Mouse (Mus musculus): ENCODE data around the gene Thsd7b. TPM values are rescaled to one million over a fixed set of nuclear protein-coding genes. Genes with fewer than 3 reads are reported as not detected.
A peak's percentile ranks its signal among the peaks of the same experiment; 100 is the strongest.

The Thsd7b gene
- polyA plus RNA-seq, 1 experiment from 2014 or later: 1.1 TPM

- H3K27ac ChIP-seq: no peak overlapping the region
- H3K4me2 ChIP-seq: no peak overlapping the region
- no peaks in the 10 kb centered on the region for H3K27me3 ChIP-seq
- no peak overlapping the region for H3K4me3 ChIP-seq
- no peak overlapping the region for H3K9ac ChIP-seq
- no peaks in the 10 kb centered on the region for H3K9me3 ChIP-seq
- no peaks in the 10 kb centered on the region for H3K4me1 ChIP-seq
- no peak for ATAC-seq (ENCODE audit: borderline replicate concordance, extremely low read depth, low FRiP score, low TSS enrichment)
- no peaks in the 10 kb centered on the region for H3K36me3 ChIP-seq
- 39% methylated on average over 4 of the region's 4 CpGs for WGBS
Measured at GRCm38 (mm10) chr1:129779506-129779905, 506.4 kb downstream of the Thsd7b start.

GRCm38 (mm10) chr1:129780589-129780988, 507.5 kb downstream of the Thsd7b start:
- no peaks in the 10 kb centered on the region for H3K4me1 ChIP-seq
- no peaks in the 10 kb centered on the region for H3K27me3 ChIP-seq
- WGBS: 78% methylated on average over 1 of the region's 1 CpGs
- H3K4me3 ChIP-seq: no peak overlapping the region
- H3K36me3 ChIP-seq: no peaks in the 10 kb centered on the region
- H3K27ac ChIP-seq: no peak overlapping the region
- ATAC-seq (ENCODE audit: borderline replicate concordance, extremely low read depth, low FRiP score, low TSS enrichment): no peak
- no peaks in the 10 kb centered on the region for H3K9me3 ChIP-seq
- H3K9ac ChIP-seq: no peak overlapping the region
- H3K4me2 ChIP-seq: no peak overlapping the region

- no peak for ATAC-seq (ENCODE audit: borderline replicate concordance, extremely low read depth, low FRiP score, low TSS enrichment)
- H3K27me3 ChIP-seq: no peaks in the 10 kb centered on the region
- H3K9me3 ChIP-seq: no peaks in the 10 kb centered on the region; the same call in 1 of the 2 replicates
- H3K4me3 ChIP-seq: no peak overlapping the region
- H3K27ac ChIP-seq: no peak overlapping the region
- H3K9ac ChIP-seq: no peak overlapping the region
- H3K4me2 ChIP-seq: no peak overlapping the region
- H3K36me3 ChIP-seq: no peaks in the 10 kb centered on the region
- no peaks in the 10 kb centered on the region for H3K4me1 ChIP-seq
Measured at GRCm38 (mm10) chr1:129798519-129798918, 525.4 kb downstream of the Thsd7b start.

- ATAC-seq (ENCODE audit: borderline replicate concordance, extremely low read depth, low FRiP score, low TSS enrichment): no peak
- WGBS: 77% methylated on average over 4 of the region's 4 CpGs
- Histone ChIP-seq H3K4me2 (no peak overlapping the region), H3K27me3 (no peaks in the 10 kb centered on the region), H3K9me3 (no peaks in the 10 kb centered on the region), H3K4me1 (no peaks in the 10 kb centered on the region), H3K27ac (no peak overlapping the region), H3K4me3 (no peak overlapping the region), H3K36me3 (no peaks in the 10 kb centered on the region), H3K9ac (no peak overlapping the region)
Measured at GRCm38 (mm10) chr1:129826927-129827326, 553.8 kb downstream of the Thsd7b start.

- 38% methylated on average over 2 of the region's 2 CpGs for WGBS
- no peak overlapping the region for H3K9ac ChIP-seq
- no peaks in the 10 kb centered on the region for H3K27me3 ChIP-seq
- no peaks in the 10 kb centered on the region; the same call in 1 of the 2 replicates for H3K4me1 ChIP-seq
- no peaks in the 10 kb centered on the region for H3K9me3 ChIP-seq
- no peaks in the 10 kb centered on the region for H3K36me3 ChIP-seq
- ATAC-seq (ENCODE audit: borderline replicate concordance, extremely low read depth, low FRiP score, low TSS enrichment): no peak
- H3K4me2 ChIP-seq: no peak overlapping the region
- no peak overlapping the region for H3K4me3 ChIP-seq
- no peak overlapping the region for H3K27ac ChIP-seq
Measured at GRCm38 (mm10) chr1:129837324-129837723, 564.2 kb downstream of the Thsd7b start.

GRCm38 (mm10) chr1:129837776-129838175, 564.7 kb downstream of the Thsd7b start:
- 19% methylated on average over 3 of the region's 3 CpGs for whole genome bisulfite sequencing
- no peak overlapping the region for H3K9ac ChIP-seq
- no peak overlapping the region for H3K4me2 ChIP-seq
- peak; percentile 81; the same call in 1 of the 2 replicates for ATAC-seq (ENCODE audit: borderline replicate concordance, extremely low read depth, low FRiP score, low TSS enrichment)
- no peaks in the 10 kb centered on the region; the same call in 1 of the 2 replicates for H3K4me1 ChIP-seq
- H3K9me3 ChIP-seq: no peaks in the 10 kb centered on the region
- H3K27me3 ChIP-seq: no peaks in the 10 kb centered on the region
- H3K27ac ChIP-seq: no peak overlapping the region
- H3K4me3 ChIP-seq: no peak overlapping the region
- H3K36me3 ChIP-seq: no peaks in the 10 kb centered on the region

GRCm38 (mm10) chr1:129838486-129838885, 565.4 kb downstream of the Thsd7b start:
- H3K4me3 ChIP-seq: no peak overlapping the region
- H3K9me3 ChIP-seq: no peaks in the 10 kb centered on the region
- H3K27ac ChIP-seq: no peak overlapping the region
- no peak overlapping the region for H3K9ac ChIP-seq
- no peaks in the 10 kb centered on the region for H3K36me3 ChIP-seq
- no peak overlapping the region for H3K4me2 ChIP-seq
- ATAC-seq (ENCODE audit: borderline replicate concordance, extremely low read depth, low FRiP score, low TSS enrichment): no peak
- no peaks in the 10 kb centered on the region for H3K27me3 ChIP-seq
- H3K4me1 ChIP-seq: no peaks in the 10 kb centered on the region; the same call in 1 of the 2 replicates

- ATAC-seq (ENCODE audit: borderline replicate concordance, extremely low read depth, low FRiP score, low TSS enrichment): no peak
- Histone ChIP-seq H3K4me1 (no peaks in the 10 kb centered on the region), H3K27ac (no peak overlapping the region), H3K4me2 (no peak overlapping the region), H3K9ac (no peak overlapping the region), H3K27me3 (no peaks in the 10 kb centered on the region), H3K36me3 (no peaks in the 10 kb centered on the region), H3K4me3 (no peak overlapping the region), H3K9me3 (no peaks in the 10 kb centered on the region)
- WGBS: 42% methylated on average over 2 of the region's 2 CpGs
Measured at GRCm38 (mm10) chr1:129843416-129843815, 570.3 kb downstream of the Thsd7b start.

- Histone ChIP-seq H3K4me2 (no peak overlapping the region), H3K4me3 (no peak overlapping the region), H3K4me1 (no peaks in the 10 kb centered on the region), H3K27me3 (no peaks in the 10 kb centered on the region), H3K36me3 (no peaks in the 10 kb centered on the region), H3K27ac (no peak overlapping the region), H3K9me3 (no peaks in the 10 kb centered on the region), H3K9ac (no peak overlapping the region)
- ATAC-seq (ENCODE audit: borderline replicate concordance, extremely low read depth, low FRiP score, low TSS enrichment): no peak
- WGBS: 83% methylated on average over 5 of the region's 5 CpGs
Measured at GRCm38 (mm10) chr1:129850007-129850564, 577.0 kb downstream of the Thsd7b start.

- Histone ChIP-seq H3K27me3 (no peaks in the 10 kb centered on the region), H3K4me3 (no peak overlapping the region), H3K9me3 (no peaks in the 10 kb centered on the region), H3K4me2 (no peak overlapping the region), H3K4me1 (no peaks in the 10 kb centered on the region), H3K27ac (no peak overlapping the region), H3K9ac (no peak overlapping the region), H3K36me3 (no peaks in the 10 kb centered on the region)
- no peak for ATAC-seq (ENCODE audit: borderline replicate concordance, extremely low read depth, low FRiP score, low TSS enrichment)
- 74% methylated on average over 6 of the region's 6 CpGs for WGBS
Measured at GRCm38 (mm10) chr1:129867714-129868113, 594.6 kb downstream of the Thsd7b start.

- Histone ChIP-seq H3K4me1 (no peaks in the 10 kb centered on the region), H3K9ac (no peak overlapping the region), H3K4me2 (no peak overlapping the region), H3K27ac (no peak overlapping the region), H3K4me3 (no peak overlapping the region), H3K27me3 (no peaks in the 10 kb centered on the region), H3K36me3 (no peaks in the 10 kb centered on the region), H3K9me3 (no peaks in the 10 kb centered on the region)
- WGBS: 55% methylated on average over 4 of the region's 4 CpGs
- ATAC-seq (ENCODE audit: borderline replicate concordance, extremely low read depth, low FRiP score, low TSS enrichment): no peak
Measured at GRCm38 (mm10) chr1:129874355-129874754, 601.3 kb downstream of the Thsd7b start.

- 33% methylated on average over 1 of the region's 1 CpGs for WGBS
- no peak overlapping the region for H3K4me2 ChIP-seq
- ATAC-seq (ENCODE audit: borderline replicate concordance, extremely low read depth, low FRiP score, low TSS enrichment): no peak
- no peaks in the 10 kb centered on the region for H3K4me1 ChIP-seq
- no peak overlapping the region for H3K9ac ChIP-seq
- H3K27ac ChIP-seq: no peak overlapping the region
- H3K4me3 ChIP-seq: no peak overlapping the region
- no peaks in the 10 kb centered on the region for H3K27me3 ChIP-seq
- H3K36me3 ChIP-seq: no peaks in the 10 kb centered on the region
- no peaks in the 10 kb centered on the region for H3K9me3 ChIP-seq
Measured at GRCm38 (mm10) chr1:129887861-129888260, 614.8 kb downstream of the Thsd7b start.

- Histone ChIP-seq H3K36me3 (no peaks in the 10 kb centered on the region), H3K27ac (no peak overlapping the region), H3K9ac (no peak overlapping the region), H3K27me3 (no peaks in the 10 kb centered on the region), H3K4me2 (no peak overlapping the region), H3K4me1 (no peaks in the 10 kb centered on the region), H3K4me3 (no peak overlapping the region), H3K9me3 (no peaks in the 10 kb centered on the region)
- no peak for ATAC-seq (ENCODE audit: borderline replicate concordance, extremely low read depth, low FRiP score, low TSS enrichment)
- WGBS: 76% methylated on average over 5 of the region's 5 CpGs
Measured at GRCm38 (mm10) chr1:129898121-129898520, 625.0 kb downstream of the Thsd7b start.
